Mouse (Mus musculus) liver, adult (tissue): ENCODE data around the gene Tecr.
A peak's percentile ranks its signal among the peaks of the same experiment; 100 is the strongest.

Experiments
- GATA4 ChIP-seq: IDR thresholded peaks from 2 replicates; pipeline ENCODE4 v1.6.1; 2014; ENCODE audit warnings: mild to moderate bottlenecking, low read length; ENCODE audit not compliant: insufficient replicate concordance

Tecr gene

GRCm38 (mm10) chr8:83594167-83595049 lies 13.4 kb downstream of the Tecr start:
- peak; percentile 82; the same call in 1 of the 2 replicates for TF ChIP-seq GATA4

DNA sequence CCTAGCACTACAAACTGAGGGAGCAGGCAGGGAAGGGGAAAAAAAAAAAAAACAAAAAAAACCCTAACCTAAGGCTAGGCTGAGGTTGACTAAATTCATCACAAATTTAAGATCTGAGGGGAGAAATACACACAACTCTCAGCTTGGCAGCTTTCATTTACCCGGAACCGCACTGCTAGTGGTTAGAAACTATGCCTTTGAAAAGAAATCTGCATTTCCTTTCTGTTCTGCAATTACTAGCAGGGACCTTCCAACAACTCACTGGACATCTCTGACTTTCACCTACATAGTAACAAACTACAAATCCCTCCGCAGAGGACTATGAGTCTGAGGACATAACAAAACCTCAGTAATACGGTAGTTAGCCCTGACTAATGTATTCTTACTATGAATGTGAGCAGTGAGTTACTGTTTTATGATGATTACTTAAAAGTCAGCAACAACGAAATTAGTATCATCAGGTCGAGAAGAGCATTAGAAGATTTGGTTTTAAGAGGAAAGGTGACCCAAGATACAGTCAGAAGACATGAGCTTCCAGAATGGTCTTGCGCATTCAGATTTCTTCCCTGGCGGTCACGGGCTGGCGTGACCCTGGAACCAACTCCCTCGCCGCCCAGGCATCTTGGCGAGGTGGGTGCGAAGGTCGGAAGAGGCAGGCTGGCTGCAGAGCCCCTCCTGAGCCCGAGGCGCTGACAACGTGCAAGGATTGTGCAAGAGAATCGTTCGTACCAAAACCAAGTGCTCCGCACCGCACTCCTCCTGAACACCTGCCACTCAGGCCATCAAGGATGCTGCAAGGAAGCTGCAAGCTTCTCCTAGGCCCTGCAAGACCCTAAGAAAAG lies 14.2 kb downstream of the Tecr start:
- TF ChIP-seq GATA4: no peak

DNA sequence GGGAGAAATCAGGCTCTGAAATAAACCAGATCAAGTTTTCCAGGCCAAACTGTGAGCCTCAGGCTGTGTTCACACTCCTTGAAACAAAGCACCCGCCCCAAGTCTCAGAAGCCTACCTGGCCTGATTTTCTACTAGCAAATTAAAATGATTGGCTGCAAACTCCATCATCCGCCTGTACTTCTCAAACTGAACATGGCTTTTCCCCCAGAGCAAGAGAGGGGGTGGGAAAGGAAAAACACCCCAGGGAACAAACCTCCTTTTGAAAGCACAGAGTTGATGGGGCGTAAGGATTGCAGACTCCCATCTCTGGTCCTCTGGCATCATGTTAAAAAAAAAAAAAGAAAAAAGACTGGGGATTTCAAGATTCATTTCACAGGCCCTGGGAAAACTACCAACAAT lies 15.1 kb downstream of the Tecr start:
- no peak for TF ChIP-seq GATA4

DNA sequence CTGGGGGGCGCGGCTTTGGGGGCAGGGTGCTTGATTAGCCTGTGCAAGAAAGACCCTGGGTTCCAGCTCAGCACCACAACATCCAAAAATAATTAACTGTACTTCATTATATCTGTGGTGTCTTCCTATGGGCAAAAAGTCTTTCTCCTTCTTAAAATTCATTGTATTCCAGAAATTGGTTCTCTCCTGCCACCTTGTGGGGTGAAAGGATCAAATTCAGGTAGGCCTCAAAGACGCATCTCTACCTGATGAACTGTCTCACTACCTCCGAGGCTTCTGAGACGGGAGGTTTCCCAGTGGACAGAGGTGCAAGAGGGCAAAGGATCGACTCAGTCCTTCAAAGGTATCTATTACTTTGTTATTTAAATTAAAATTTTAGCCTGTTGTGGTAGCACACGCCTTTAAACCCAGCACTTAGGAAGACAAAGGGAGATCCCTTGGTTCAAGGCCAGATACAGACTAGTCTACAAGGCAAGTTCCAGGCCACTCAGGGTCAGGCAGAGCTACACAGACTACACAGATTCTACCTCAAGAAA lies 17.2 kb downstream of the Tecr start:
- TF ChIP-seq GATA4: no peak

DNA sequence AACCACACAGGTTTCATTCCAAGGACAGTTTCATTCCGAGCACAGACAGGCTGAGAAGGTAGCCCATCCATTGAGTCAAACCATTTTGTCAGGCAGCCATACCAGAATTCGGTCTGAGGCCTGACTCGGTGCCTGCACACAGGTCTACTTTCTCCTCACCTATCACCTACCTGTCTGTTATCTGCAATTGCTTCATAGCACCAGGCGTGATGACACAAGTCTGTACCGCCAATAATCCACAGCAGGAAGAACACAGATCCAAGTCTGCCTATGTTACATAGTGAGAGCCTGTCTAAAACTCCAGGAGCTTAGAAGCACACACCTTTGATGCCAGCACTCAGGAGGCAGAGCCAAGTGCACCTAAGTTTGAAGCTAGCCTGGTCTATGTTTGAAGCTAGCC lies 18.9 kb downstream of the Tecr start:
- TF ChIP-seq GATA4: peak; percentile 94

DNA sequence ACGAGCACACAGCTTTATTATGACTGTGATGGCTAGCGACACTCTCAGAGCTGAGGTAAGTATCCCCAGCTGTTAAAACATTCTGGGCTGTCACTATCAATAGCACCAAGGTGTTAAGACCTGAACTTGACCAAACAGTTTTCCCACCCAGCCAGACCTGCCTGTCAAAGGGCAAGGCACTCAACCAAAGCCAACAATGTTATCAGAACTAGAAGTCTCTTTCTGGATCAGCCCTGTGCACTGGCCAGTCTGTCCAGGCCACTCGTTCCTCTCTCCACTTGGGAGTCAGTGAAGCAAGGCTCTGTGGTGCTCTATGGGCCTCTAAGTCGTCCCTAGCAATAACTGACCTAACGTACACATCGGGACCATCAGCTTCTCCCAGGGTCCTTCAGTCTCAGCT lies 20.1 kb downstream of the Tecr start:
- TF ChIP-seq GATA4: peak; percentile 58

DNA sequence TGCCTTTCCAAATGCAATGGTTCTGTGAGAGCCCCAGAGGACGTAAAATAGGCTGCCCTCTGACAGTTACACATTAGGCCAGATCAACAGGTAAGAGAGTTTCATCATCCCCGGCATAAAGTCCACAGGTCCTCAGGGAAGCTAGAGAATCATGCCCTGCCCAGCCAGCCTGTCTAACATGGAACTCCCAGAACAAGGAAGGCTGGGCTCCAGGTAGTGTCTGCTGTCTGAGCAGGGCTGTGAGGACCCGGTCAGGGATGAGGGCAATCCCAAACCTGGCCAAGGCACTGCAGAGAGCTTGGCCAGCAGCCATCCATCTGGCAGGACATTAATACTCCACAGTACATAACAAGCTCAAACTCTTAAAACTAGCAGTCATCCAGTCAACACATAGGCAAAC lies 22.4 kb downstream of the Tecr start:
- no peak for TF ChIP-seq GATA4

GRCm38 (mm10) chr8:83584771-83585170 lies 23.0 kb downstream of the Tecr start:
- TF ChIP-seq GATA4: no peak

- TF ChIP-seq GATA4: no peak
Measured at GRCm38 (mm10) chr8:83583236-83583635, 24.5 kb downstream of the Tecr start.

DNA sequence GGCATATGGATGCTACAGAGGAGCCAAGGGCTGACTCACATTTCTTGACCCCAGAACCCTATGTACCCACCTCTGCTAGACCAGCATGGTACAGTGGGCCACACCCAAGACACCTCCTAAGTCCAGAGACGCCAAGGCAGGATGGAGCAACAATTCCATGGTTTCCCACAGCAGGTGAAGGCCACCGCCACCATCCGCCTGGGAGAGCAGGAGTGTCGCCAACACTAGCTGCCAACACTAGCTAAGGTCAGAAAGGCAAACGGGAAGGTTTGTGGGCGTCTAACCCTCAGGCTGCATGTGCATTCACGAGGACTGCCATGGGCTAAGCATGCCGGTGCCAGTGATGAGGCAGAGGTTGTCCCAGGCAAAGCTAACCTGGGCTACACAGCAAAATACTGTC lies 25.5 kb downstream of the Tecr start:
- TF ChIP-seq GATA4: no peak

DNA sequence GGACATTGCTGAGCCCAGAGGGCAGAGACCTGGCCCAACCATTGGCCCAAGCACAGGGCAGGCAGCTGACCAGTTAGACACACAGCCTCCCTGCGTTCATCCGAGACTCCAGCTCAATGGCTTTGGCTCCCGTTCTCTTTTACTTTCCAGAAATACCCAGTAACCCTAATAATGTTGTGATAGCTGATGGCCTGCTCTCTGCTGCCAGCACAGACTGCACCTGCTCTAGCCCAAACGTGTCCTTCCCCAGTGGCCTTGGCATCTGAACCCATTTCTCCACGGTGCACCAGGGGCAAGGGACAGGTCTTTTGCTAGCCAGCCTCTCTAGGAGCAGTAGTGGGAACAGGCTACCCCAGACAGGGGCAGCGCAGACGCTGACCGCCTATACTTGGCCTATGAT lies 26.9 kb downstream of the Tecr start:
- 0 out of 2 replicates have a peak, but pooled peaks have one; percentile 4 for TF ChIP-seq GATA4

GRCm38 (mm10) chr8:83579676-83580075 lies 28.1 kb downstream of the Tecr start:
- no peak for TF ChIP-seq GATA4

DNA sequence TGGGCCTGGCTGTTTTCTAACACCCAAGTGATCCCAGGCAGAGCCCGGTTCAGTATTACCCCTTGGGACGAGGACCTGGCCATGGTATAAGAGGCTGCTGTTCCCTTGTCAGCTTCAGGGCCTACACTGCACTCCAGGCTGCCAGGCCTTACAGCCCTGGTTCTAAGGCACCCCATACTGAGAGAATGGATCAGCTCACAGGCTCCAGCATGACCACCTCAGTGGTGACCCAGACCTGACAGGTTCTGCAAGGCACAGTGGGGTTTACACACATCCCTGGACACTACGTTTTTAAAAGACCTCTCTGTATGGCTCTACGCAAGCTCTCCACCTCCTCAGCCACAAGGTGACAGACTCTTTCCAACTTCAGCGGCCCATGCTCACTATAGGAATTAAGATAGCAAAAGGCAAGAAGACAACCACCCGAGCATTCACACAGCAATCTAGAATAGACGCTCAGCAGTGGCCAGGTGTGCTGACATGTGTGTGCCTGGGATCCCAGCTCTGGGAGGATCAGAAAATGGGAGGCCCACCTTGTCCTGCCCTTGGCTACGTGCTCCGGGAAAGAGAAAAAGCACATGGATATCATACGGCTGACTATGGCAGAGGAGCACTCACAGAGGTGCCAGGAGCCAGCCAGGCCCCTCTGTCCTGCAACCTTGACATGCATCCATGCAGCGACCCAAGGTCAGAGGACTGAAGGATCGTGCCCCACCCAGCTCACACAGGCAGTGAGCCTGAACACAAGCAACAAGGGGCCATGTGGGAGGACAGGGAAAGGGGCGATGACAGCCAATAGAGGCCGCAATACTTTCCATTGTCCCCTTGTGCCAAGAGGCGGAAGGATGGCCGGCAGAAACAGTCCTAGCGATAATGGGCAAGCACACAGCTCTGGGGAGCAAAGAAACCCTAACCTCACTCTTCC lies 29.4 kb downstream of the Tecr start:
- no peak for TF ChIP-seq GATA4

DNA sequence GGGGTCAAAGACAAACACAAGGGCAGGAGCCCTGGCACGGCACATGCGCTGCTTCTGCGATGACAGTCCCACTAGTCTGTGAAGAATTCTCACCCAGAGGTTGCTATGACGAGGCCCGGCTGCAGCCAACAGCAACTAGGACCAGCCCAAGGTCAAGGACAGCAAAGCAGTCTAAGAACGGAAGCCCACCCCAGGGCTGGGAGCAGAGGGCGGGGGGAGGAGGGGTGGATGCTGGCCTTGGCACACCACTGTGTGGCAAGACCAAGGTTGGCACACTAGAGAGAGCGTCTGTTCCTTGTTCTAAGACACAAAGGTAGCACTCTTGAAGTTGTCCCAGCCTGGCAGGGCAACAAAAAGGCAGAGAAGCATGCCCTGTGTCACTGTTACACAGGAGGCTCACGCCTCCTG lies 30.4 kb downstream of the Tecr start:
- TF ChIP-seq GATA4: no peak

DNA sequence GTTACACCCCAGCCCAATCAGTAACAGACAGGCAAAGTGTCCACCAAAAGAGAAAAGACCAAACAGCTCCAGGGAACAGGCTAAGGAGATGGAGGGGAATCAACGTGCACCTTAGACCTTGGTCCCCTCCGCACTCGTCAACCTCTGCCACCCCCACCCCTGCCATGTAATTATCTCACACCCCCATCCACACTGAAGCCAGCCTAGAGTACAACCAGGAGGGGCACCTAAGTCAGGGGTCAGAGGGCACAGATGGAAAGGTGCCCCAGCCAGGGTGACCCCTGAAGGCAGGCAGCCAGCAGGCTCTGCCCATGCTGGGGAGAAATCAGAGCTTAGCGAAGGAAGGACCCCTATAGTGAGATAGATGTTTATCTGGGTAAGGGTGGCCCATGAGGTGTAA lies 30.9 kb downstream of the Tecr start:
- no peak for TF ChIP-seq GATA4
